Mouse (Mus musculus) forebrain, embryonic 14.5 days (tissue): Measurements from ENCODE around the gene Fhl1. TPM values are rescaled to one million over a fixed set of nuclear protein-coding genes. Genes with fewer than 3 reads are reported as not detected.

Experiments used
- ATAC-seq: fragments of 200-750 bp; cut with Nextera tagmentation; 2 replicates; pipeline ENCODE4 v1.8.0; 2017; ENCODE audit warnings: mild to moderate bottlenecking, moderate library complexity
- DNase-seq: peaks from one replicate; pipeline ENCODE4 v3.0.0-alpha.2; 2015; ENCODE audit warnings: low spot score
- H3K27ac ChIP-seq: fragments of 300-500 bp; sonication (generic); 2 replicates; pipeline ENCODE4 v1.5.1; 2014; ENCODE audit warnings: low read depth, mild to moderate bottlenecking, control low read depth, low read length, moderate library complexity
- H3K27me3 ChIP-seq: fragments of 300-500 bp; sonication (generic); replicated peaks from 2 replicates; pipeline ENCODE4 v1.6.1; 2014; ENCODE audit warnings: low read length, control low read depth, mixed read lengths; ENCODE audit not compliant: control insufficient read depth, insufficient read depth
- H3K36me3 ChIP-seq: fragments of 300-500 bp; sonication (generic); 2 replicates; pipeline ENCODE4 v1.6.1; 2014; ENCODE audit warnings: low read length, control low read depth; ENCODE audit not compliant: control insufficient read depth, insufficient read depth
- H3K4me1 ChIP-seq: fragments of 300-500 bp; sonication (generic); 2 replicates; pipeline ENCODE4 v1.6.1; 2014; ENCODE audit warnings: antibody characterized with exemption, low read length, control low read depth; ENCODE audit not compliant: control insufficient read depth, insufficient read depth
- H3K4me2 ChIP-seq: fragments of 300-500 bp; sonication (generic); 2 replicates; pipeline ENCODE4 v1.6.1; 2014; ENCODE audit warnings: mild to moderate bottlenecking, control low read depth, low read length
- H3K4me3 ChIP-seq: fragments of 300-500 bp; sonication (generic); 2 replicates; pipeline ENCODE4 v1.5.1; 2014; ENCODE audit warnings: low read depth, low read length, control low read depth
- H3K9ac ChIP-seq: fragments of 300-500 bp; sonication (generic); 2 replicates; pipeline ENCODE4 v1.6.1; 2014; ENCODE audit warnings: mild to moderate bottlenecking, low read length, control low read depth, moderate library complexity
- H3K9me3 ChIP-seq: fragments of 300-500 bp; sonication (generic); replicated peaks from 2 replicates; pipeline ENCODE4 v1.6.1; 2016; ENCODE audit warnings: low read length, control low read depth, mixed read lengths; ENCODE audit not compliant: control insufficient read depth
- WGBS: fragments of 180-500 bp; shearing (Covaris S2); extraction: QIAGEN DNeasy Blood & Tissue Kit; methylation state at CpG from one replicate; pipeline ENCODE4 v1.1.7; 2014; 5-methylcytosine and 5-hydroxymethylcytosine counted together
- polyA plus RNA-seq: library from polyadenylated mRNA; unstranded; fragments of >200 nt; fragmentation: Nextera tagmentation; extraction: Ambion mirVana; gene quantifications from 2 replicates; pipeline ENCODE4 v1.2.1, GENCODE M21; 2014

Fhl1 gene
- polyA plus RNA-seq, 1 experiment from 2014 or later = 157 TPM

- no peaks in the 10 kb centered on the region for H3K36me3 ChIP-seq
- WGBS = 87% methylated on average over 8 of the region's 8 CpGs
Observed at GRCm38 (mm10) chrX:56703965-56704562, 27.5 kb upstream of the Fhl1 start.

GRCm38 (mm10) chrX:56708592-56709370, 22.8 kb upstream of the Fhl1 start:
- H3K36me3 ChIP-seq = no peaks in the 10 kb centered on the region
- DNase-seq = no peak
- H3K27me3 ChIP-seq = no peaks in the 10 kb centered on the region
- no peaks in the 10 kb centered on the region for H3K4me1 ChIP-seq
- 88% methylated on average over 6 of the region's 6 CpGs for WGBS
- no peak overlapping the region for H3K4me2 ChIP-seq
- H3K27ac ChIP-seq = no peak overlapping the region
- no peak overlapping the region for H3K4me3 ChIP-seq
- ATAC-seq = no peak
- H3K9me3 ChIP-seq = no peaks in the 10 kb centered on the region
- H3K9ac ChIP-seq = no peak overlapping the region

More at GRCm38 (mm10) chrX:56703965-56704562, 27.5 kb upstream of the Fhl1 start:
- Histone ChIP-seq H3K4me2 (no peak overlapping the region), H3K4me1 (no peaks in the 10 kb centered on the region), H3K9me3 (no peaks in the 10 kb centered on the region), H3K27ac (no peak overlapping the region), H3K27me3 (no peaks in the 10 kb centered on the region), H3K4me3 (no peak overlapping the region), H3K9ac (no peak overlapping the region)
- ATAC-seq (no peak), DNase-seq (no peak)

GRCm38 (mm10) chrX:56710522-56710921, 21.1 kb upstream of the Fhl1 start:
- no peak overlapping the region for H3K4me2 ChIP-seq

GRCm38 (mm10) chrX:56712666-56713065, 18.9 kb upstream of the Fhl1 start:
- H3K9ac ChIP-seq = no peak overlapping the region
- no peak overlapping the region for H3K27ac ChIP-seq
- H3K4me3 ChIP-seq = no peak overlapping the region
- no peaks in the 10 kb centered on the region for H3K4me1 ChIP-seq
- DNase-seq (no peak), ATAC-seq (no peak)
- no peaks in the 10 kb centered on the region for H3K9me3 ChIP-seq
- no peaks in the 10 kb centered on the region for H3K36me3 ChIP-seq
- WGBS = 47% methylated on average over 1 of the region's 1 CpGs
- H3K4me2 ChIP-seq = no peak overlapping the region
- H3K27me3 ChIP-seq = no peaks in the 10 kb centered on the region

More at GRCm38 (mm10) chrX:56710522-56710921, 21.1 kb upstream of the Fhl1 start:
- Histone ChIP-seq H3K4me3 (no peak overlapping the region), H3K36me3 (no peaks in the 10 kb centered on the region), H3K9ac (no peak overlapping the region), H3K27ac (no peak overlapping the region), H3K27me3 (no peaks in the 10 kb centered on the region), H3K4me1 (no peaks in the 10 kb centered on the region), H3K9me3 (no peaks in the 10 kb centered on the region)
- ATAC-seq = no peak
- 84% methylated on average over 1 of the region's 1 CpGs for WGBS
- DNase-seq = no peak

GRCm38 (mm10) chrX:56722559-56722958, 9.0 kb upstream of the Fhl1 start:
- Histone ChIP-seq H3K36me3 (no peaks in the 10 kb centered on the region), H3K4me1 (no peaks in the 10 kb centered on the region), H3K9me3 (no peaks in the 10 kb centered on the region), H3K27me3 (no peaks in the 10 kb centered on the region), H3K27ac (no peak overlapping the region), H3K9ac (no peak overlapping the region), H3K4me3 (no peak overlapping the region), H3K4me2 (no peak overlapping the region)
- DNase-seq (peak; percentile 32), ATAC-seq (peak; percentile 29; the same call in 1 of the 2 replicates)
- WGBS = 59% methylated on average over 8 of the region's 8 CpGs

GRCm38 (mm10) chrX:56728507-56728906, 3.1 kb upstream of the Fhl1 start:
- Histone ChIP-seq H3K27me3 (no peaks in the 10 kb centered on the region), H3K9me3 (no peaks in the 10 kb centered on the region), H3K4me2 (no peak overlapping the region), H3K27ac (no peak overlapping the region), H3K9ac (no peak overlapping the region), H3K4me3 (no peak overlapping the region), H3K36me3 (no peaks in the 10 kb centered on the region), H3K4me1 (no peaks in the 10 kb centered on the region; the same call in 1 of the 2 replicates)
- WGBS = 71% methylated on average over 3 of the region's 3 CpGs
- ATAC-seq = no peak
- DNase-seq = no peak

GRCm38 (mm10) chrX:56730828-56731305, 720 bp upstream of the Fhl1 start:
- H3K9ac ChIP-seq = peak overlapping the region; percentile 70
- H3K4me1 ChIP-seq = no peaks in the 10 kb centered on the region; the same call in 1 of the 2 replicates
- peak; percentile 47 for DNase-seq
- ATAC-seq = peak; percentile 52; the same call in 1 of the 2 replicates
- no peaks in the 10 kb centered on the region for H3K36me3 ChIP-seq
- WGBS = 28% methylated on average over 10 of the region's 10 CpGs
- H3K4me2 ChIP-seq = peak overlapping the region; percentile 46
- no peaks in the 10 kb centered on the region for H3K27me3 ChIP-seq
- H3K9me3 ChIP-seq = no peaks in the 10 kb centered on the region
- H3K4me3 ChIP-seq = peak overlapping the region; percentile 47
- peak overlapping the region; percentile 70 for H3K27ac ChIP-seq

GRCm38 (mm10) chrX:56732401-56732800, 814 bp downstream of the Fhl1 start:
- H3K4me3 ChIP-seq = peak overlapping the region; percentile 47
- peak overlapping the region; percentile 70 for H3K9ac ChIP-seq
- H3K27ac ChIP-seq = peak overlapping the region; percentile 48; the same call in 1 of the 2 replicates
- peak overlapping the region; percentile 53 for H3K4me2 ChIP-seq
- H3K36me3 ChIP-seq = no peaks in the 10 kb centered on the region
- H3K27me3 ChIP-seq = no peaks in the 10 kb centered on the region
- DNase-seq (no peak), ATAC-seq (no peak)
- no peaks in the 10 kb centered on the region; the same call in 1 of the 2 replicates for H3K4me1 ChIP-seq
- WGBS = 12% methylated on average over 3 of the region's 3 CpGs
- H3K9me3 ChIP-seq = no peaks in the 10 kb centered on the region

- H3K27me3 ChIP-seq = no peaks in the 10 kb centered on the region
- H3K9ac ChIP-seq = no peak overlapping the region
- no peak overlapping the region for H3K4me2 ChIP-seq
- H3K27ac ChIP-seq = no peak overlapping the region
- no peak for DNase-seq
- H3K36me3 ChIP-seq = no peaks in the 10 kb centered on the region
- 33% methylated on average over 5 of the region's 5 CpGs for WGBS
- no peaks in the 10 kb centered on the region; the same call in 1 of the 2 replicates for H3K4me1 ChIP-seq
- H3K4me3 ChIP-seq = no peak overlapping the region
- no peak for ATAC-seq
- H3K9me3 ChIP-seq = no peaks in the 10 kb centered on the region
Observed at GRCm38 (mm10) chrX:56734436-56734835, 2.8 kb downstream of the Fhl1 start.
